Mouse (Mus musculus) frontal cortex, postnatal 14 days (tissue): ENCODE measurements at regions not wholly inside any gene's neighbourhood (a gene's known extent, or its start where the extent isn't known, plus 50 kb on each side); places are given as distances from the start of the nearest gene placed in this dataset.
A peak's percentile ranks its signal among the peaks of the same experiment; 100 is the strongest.

Source experiments
- DNase-seq, 2 experiments: peaks; one replicate each; pipeline ENCODE4 v3.0.0; 2022; ENCODE audit warnings: low spot score in 2 of 2

GRCm38 (mm10) chr12:35724132-35724531 is 189.3 kb upstream of the Ahr start:
- DNase-seq: no peak

- DNase-seq: no peak
Observed at GRCm38 (mm10) chr12:35712671-35713070, 177.8 kb upstream of the Ahr start.

- DNase-seq: no peak
Observed at GRCm38 (mm10) chr12:35711549-35712070, 176.8 kb upstream of the Ahr start.

GRCm38 (mm10) chr12:35710323-35710722 is 175.5 kb upstream of the Ahr start:
- no peak for DNase-seq

- no peak for DNase-seq
Observed at GRCm38 (mm10) chr12:35703479-35703878, 168.6 kb upstream of the Ahr start.

GRCm38 (mm10) chr12:35702674-35703073 is 167.8 kb upstream of the Ahr start:
- no peak for DNase-seq

- no peak for DNase-seq
Observed at GRCm38 (mm10) chr12:35694253-35694652, 159.4 kb upstream of the Ahr start.

- DNase-seq: no peak
Observed at GRCm38 (mm10) chr12:35690914-35691313, 156.1 kb upstream of the Ahr start.

- DNase-seq: no peak
Observed at GRCm38 (mm10) chr12:35686231-35686630, 151.4 kb upstream of the Ahr start.

- DNase-seq: no peak
Observed at GRCm38 (mm10) chr12:35685189-35685588, 150.4 kb upstream of the Ahr start.

GRCm38 (mm10) chr12:35681864-35682449 is 147.1 kb upstream of the Ahr start:
- DNase-seq: no peak

- no peak for DNase-seq
Observed at GRCm38 (mm10) chr12:35679903-35680302, 145.1 kb upstream of the Ahr start.

GRCm38 (mm10) chr12:35679025-35679424 is 144.2 kb upstream of the Ahr start:
- DNase-seq: no peak

GRCm38 (mm10) chr12:35674487-35674886 is 139.6 kb upstream of the Ahr start:
- DNase-seq: peak in 1 of 2 experiments; percentile 7

- DNase-seq: no peak
Observed at GRCm38 (mm10) chr12:35670980-35671379, 136.1 kb upstream of the Ahr start.

GRCm38 (mm10) chr12:35668716-35669115 is 133.9 kb upstream of the Ahr start:
- no peak for DNase-seq

- no peak for DNase-seq
Observed at GRCm38 (mm10) chr12:35667705-35668104, 132.9 kb upstream of the Ahr start.

GRCm38 (mm10) chr12:35667218-35667617 is 132.4 kb upstream of the Ahr start:
- DNase-seq: no peak

- no peak for DNase-seq
Observed at GRCm38 (mm10) chr12:35666062-35666461, 131.2 kb upstream of the Ahr start.

GRCm38 (mm10) chr12:35663062-35663461 is 128.2 kb upstream of the Ahr start:
- no peak for DNase-seq

- no peak for DNase-seq
Observed at GRCm38 (mm10) chr12:35656563-35656962, 121.7 kb upstream of the Ahr start.

GRCm38 (mm10) chr12:35649772-35650171 is 114.9 kb upstream of the Ahr start:
- no peak for DNase-seq

GRCm38 (mm10) chr12:35642473-35642872 is 107.6 kb upstream of the Ahr start:
- DNase-seq: no peak

GRCm38 (mm10) chr12:35641741-35642140 is 106.9 kb upstream of the Ahr start:
- DNase-seq: no peak
